Mouse (Mus musculus): ENCODE results near the gene Tpst1.

Tpst1 gene

DNA sequence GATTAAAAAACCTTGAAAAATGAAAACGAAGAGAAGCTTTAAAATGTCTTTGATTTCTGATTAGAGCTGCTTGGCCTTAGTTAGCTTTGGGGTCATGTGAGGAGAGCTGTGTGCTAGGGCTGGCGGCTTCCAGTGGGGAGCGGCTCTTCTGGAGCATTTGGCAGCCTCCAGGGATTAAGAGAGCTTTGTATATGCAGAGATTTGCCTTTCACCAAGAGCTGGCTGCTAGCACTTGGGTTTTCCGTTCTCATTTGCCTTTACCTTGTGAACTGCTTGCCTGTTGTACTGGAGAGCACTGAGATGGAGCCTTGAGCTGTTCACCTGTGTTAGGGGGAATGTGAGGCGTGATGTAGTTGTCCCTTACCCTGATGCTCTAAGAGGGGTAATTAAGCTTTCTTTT, 20.6 kb upstream of the Tpst1 start:
- DNase-seq (ENCODE audit: low spot score in 2 of 2): no peak

DNA sequence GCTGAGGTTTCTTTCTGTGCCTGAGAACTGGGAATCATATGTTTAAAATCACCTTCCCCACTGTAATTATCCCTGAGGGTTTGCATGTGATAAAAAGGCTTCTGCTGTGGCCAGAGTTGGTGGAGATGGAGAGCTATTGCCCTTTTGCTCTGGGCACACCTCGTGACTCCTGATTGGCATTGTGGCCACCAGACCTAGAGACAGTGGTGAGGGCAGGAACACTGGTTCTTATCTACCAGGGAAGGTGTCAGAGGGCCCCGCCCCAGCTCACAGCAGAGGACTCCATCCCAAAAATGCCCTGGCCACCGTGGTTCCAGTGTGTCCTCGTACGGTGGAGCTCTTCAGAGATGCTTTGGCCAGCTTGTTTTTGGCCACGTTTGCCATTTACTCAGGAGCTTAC, 20.2 kb upstream of the Tpst1 start:
- no peak for DNase-seq (ENCODE audit: low spot score in 2 of 2)

DNA sequence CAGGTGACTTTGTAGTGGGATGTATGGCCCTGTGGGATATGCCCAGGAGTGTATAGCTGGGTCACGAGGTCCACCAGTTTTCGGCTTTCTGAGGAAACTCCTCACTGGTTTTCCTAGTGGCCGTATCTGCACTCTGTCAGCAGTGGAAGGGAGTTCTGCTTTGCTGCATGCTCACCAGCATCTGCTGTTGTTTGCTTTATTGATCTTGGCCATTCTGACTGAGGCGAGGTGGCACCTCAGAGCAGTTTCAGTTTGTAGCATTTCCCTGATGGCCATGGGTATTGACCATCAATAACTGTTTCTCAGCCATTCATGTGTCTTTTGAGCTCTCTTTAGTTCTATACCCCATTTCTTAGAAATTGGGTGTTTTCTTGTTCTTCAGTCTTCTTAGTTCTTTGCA, 17.4 kb upstream of the Tpst1 start:
- DNase-seq (ENCODE audit: low spot score in 2 of 2): no peak

DNA sequence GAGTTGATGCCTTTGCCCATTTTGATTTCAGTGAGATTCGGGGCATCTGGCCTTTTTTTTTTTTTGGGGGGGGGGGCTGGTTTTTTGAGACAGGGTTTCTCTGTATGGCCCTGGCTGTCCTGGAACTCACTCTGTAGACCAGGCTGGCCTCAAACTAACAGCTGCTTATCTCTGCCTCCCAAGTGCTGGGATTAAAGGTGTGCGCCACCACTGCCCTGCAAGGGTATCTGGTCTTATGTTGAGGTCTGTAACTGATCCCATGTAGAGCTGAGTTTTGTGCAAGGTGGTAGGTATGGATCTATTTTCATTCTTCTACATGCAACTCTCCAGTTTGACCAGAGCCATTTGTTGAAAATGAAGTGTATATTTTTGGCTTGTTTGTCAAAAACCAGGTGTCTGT, 16.8 kb upstream of the Tpst1 start:
- no peak for DNase-seq (ENCODE audit: low spot score in 2 of 2)

DNA sequence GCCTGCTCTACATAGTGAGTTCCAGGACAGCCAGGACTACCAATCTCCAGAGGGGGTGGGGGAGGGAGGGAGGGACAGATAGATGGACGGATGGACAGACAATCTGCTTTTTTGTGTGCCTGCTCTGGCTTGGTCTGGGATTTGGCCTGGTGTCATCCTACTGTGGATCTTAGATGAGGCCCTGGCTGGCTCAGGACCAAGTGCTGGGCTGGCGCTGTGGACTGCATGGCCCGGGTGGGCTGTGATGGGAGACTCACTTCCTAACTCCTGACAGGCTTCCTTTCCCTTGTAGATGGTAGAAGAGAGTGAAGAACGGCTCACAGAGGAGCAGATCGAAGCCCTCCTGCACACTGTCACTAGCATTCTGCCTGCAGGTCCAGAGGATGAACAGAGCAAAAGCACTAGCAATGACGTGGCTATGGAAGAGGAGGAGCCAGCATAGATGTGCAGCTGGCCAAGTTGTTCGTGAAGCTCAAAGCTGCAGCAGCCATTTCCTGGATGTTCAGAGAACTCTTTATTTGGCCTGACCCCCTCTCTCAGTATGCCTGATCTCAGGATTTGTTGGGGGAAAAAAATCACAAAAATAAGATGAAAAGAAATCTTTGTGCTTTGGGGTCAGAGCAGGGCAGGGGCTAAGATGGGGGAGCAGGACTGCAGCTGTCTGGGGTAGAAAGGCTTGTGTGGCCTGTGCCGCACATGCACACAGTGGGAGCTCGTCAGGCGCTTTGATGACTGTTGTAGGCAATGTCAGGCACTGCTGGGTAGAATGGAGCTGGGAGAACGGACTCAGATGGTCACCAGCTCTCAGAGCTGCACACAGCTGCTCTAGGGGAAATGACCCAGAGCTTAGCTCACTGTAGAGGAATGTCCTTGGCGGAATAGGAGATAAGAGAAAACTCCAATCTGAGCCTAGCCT, 13.5 kb upstream of the Tpst1 start:
- DNase-seq (ENCODE audit: low spot score in 2 of 2): no peak

DNA sequence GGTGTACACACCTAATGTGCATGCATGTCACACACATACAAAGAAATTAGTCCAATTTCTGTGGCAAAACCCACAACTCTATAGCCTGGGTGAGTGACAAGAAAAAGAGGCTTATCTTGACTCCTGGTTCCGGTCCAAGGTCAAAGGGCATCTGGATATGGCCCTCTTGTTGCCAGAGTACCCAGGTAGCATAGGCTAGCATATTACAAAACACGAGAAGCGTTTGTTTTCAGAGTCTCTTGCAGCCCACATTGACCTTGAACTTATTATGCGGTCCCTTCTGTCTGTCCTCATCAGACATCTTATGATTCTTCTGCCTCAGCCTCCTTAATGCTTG, 12.8 kb upstream of the Tpst1 start:
- no peak for DNase-seq (ENCODE audit: low spot score in 2 of 2)

DNA sequence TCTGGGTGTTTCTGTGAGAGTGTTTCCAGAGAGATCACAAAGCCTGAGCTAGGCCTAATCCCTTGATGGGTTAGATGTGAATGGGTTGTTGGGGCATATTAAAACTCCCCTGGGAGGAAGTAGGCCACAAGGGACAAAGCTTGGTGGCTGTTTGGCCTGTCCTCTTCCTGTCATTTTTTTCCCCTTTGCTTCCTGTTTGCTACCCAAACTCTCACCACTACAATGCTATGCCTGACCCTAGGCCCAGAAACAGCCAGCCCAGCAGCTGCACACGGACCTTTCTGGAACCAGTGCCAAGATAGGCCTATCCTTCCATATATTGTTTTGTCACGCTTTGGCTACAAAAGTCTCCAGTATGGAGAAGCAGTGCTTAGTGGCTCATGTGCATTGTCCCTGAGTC, 11.0 kb upstream of the Tpst1 start:
- DNase-seq (ENCODE audit: low spot score in 2 of 2): no peak

DNA sequence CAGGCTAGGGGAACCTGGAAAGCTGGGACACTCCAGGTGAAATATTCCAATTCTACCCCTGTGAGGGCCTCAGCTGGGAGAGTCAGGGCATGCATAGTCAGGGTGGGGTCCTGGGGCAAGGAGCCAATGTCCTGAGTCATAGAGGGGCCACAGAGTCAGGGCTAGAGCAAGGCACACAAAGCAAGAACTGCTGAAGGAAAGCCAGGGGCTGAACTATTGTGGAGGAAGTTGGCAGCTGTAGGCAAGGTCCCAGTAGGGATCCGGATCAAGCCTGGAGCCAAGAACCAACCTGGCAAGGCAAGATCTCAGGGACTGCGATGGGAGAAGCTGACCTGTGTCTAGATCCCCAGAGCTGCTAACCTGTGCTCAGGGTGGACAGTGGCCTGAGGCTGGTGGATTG, 9.4 kb upstream of the Tpst1 start:
- DNase-seq (ENCODE audit: low spot score in 2 of 2): no peak

DNA sequence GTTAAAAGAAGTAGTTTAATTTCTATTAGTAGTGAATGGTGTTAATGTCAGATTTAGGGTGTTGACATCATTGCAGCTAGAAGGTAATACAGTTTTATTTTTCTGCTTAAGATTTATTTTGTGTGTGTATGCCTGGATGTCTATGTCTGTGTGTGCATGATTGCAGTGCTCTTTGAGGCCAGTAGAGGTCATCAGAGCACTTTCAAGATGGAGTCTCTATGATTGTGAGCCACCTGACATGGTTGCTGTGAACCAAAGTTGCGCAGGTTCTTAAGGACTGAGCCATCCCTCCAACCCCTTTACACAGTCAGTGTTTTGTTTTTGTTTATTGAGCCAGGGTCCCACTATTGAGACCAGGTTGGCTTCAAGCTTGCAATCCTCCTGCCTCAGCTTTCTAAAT, 7.5 kb upstream of the Tpst1 start:
- no peak for DNase-seq (ENCODE audit: low spot score in 2 of 2)

DNA sequence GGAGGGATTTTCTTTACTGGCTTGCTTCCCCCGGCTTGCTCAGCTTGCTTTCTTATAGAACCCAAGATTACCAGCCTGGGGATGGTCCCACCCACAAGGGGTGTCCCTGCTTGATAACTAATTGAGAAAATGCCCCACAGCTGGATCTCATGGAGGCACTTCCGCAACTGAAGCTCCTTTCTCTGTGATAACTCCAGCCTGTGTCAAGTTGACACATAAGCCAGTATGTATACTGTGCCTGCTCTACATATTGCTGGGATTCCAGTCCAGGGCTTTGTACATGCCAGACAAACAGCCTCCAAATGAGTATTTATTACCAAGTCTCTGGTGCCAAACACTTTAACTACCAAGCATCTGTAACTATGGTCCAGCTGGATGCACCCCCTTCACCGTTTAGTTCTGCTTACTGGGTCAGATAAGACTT, 5.3 kb upstream of the Tpst1 start:
- DNase-seq (ENCODE audit: low spot score in 2 of 2): no peak

DNA sequence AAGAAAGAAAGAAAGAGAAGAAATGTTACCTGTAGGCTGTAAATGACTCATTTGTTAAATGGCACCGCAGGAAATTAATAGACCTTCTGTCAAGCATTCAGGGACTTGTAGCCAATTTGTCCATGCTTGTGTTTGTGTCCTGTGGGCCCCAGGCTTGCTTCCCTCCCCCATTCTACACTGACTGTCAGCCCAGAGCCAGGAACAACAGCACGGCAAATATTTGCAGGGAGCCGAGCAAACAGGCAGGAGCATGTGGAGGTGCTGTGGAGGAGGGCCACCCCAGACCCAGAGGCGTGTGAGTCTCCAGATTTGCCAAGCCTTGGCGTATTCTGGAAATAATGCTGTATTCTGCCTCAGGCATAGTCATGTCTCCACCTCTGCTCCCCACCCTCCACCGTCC, 1.4 kb downstream of the Tpst1 start:
- no peak for DNase-seq (ENCODE audit: low spot score in 2 of 2)

DNA sequence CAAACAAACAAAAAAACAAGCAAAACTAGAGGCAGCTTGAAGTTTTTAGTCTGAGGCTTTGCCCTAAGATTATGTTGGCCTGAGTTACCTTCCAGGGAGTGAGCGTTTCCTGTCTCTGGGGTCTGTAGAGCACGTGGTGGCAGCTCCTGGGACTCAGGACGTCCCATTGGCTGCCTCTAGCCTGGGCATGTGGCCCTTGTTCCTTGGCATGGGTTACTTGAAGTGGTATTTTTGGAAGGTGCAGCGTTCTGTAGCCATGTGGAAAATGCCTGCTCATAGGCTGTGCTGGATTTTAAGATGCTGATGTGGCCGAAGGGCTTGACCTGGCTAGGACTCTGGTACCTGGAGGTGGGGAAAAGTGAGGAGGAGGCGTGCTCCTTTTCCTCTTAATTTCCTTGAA, 3.3 kb downstream of the Tpst1 start:
- no peak for DNase-seq (ENCODE audit: low spot score in 2 of 2)

DNA sequence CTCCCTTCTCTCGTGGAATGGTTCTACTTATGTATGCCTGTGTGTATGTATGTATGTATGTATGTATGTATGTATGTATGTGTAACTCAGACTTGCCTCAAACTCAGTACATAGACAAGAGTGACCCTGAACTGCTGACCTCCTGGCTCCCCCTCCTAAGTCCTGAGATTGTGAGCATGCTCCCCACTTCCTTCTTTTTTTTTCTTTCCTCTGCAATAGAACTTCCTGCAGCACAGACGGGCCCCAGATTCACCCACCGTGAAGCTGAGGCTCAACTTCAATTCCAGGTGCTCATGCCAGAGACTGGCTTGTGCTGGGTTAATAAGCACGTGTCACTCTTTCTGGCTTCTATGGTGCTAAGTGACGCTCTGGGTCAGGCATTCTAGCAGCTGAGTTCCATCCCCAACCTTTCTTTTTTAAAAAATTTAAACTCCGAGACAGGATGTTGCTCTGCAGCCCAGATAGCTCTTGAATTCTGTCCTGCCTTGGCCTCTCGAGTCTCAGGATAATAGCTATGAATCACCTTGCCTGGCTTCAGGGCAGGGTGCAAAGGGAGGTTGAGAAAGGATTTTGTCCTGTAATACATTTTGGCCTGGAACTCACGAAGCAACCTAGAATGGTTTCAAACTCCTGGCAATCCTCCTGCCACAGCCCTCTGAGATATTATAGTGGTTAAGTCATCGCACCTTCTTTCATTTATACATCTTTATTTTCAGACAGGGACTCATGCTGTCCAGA, 5.1 kb downstream of the Tpst1 start:
- DNase-seq (ENCODE audit: low spot score in 2 of 2): no peak

DNA sequence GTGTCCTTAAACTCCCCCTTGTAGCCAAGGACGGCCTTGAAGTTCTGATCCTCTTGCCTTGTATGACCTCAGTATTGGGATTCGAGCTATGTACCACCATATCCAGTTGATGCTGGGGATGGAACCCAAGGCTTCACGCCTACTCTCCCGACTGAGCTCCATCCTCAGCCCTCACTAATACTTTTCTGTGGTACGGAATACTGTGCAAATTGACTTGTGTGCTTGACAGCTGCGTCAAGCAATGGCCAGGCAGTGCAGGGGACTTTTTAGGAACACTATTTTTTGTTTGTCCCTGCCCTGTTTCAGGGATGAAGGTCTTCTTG, 5.7 kb downstream of the Tpst1 start:
- no peak for DNase-seq (ENCODE audit: low spot score in 2 of 2)

DNA sequence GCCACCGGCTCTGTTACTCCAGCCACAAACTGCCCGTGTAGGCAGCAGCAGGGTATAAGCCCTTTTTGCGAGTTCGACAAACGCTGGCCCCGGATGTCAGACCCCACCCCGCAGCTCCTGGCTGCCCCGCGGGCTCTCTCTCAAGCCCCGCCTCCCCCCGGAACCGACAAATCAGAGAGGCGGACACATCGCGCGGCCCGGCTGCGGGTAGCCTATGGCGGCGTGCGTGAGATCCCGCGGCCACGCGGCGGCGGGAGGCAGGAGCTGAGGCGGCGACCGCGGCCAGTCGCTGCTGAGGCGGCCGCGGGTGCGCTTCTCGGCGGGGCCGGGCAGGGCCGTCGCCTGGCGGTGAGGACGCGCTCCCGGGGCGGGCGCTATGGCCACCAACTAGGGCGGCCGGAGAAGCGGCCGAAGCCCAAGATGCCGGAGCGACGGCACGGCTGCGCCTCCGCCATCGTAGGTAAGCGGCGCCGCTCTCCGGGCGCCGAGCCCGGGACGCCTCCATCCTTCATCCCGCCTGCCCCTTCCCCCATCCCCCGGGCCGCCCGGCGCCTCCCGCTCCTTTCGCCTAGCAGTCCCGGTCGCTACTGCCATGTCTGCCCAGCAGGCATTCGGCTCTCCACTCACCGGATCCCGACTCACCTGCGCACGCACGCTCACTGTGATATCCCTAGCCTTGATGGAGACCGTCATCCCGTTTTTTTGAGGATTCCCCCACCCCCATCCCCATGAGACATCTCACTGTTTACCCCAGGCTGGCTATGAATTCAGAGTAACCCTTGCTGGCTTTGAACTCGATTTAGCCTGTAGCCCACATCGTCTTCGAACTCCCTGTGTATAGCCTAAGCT, 6.3 kb downstream of the Tpst1 start:
- DNase-seq (ENCODE audit: low spot score in 2 of 2): peak; percentile 86 to 94

DNA sequence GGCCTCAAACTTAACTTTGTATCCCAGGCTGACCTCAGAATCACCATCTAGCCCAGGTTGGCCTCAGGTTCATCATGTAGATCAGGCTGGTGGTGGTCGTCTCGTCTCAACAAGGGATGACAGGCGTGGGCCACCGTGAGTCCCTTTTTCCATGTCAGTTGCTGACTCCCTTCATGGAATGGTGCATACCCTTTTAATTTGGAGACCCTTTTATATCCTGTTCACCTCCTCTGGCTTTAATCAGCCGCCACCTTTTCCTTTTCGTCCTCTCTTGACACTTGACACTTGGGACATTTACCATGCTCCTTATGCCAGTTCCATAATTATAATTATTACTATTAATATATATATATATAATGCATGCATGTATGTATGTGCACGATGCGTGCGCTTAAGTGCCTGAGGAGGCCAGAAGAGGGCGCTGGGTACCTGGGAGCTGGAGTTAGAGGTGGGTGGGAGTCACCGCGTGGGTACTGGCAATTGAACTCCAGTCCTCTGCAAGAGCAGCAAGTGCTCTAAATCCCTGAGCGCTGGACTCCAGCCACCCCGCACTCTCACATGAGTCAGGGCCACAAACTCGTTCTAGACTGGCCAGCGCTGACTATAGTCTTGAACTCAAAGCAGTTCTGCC, 7.0 kb downstream of the Tpst1 start:
- no peak for DNase-seq (ENCODE audit: low spot score in 2 of 2)

DNA sequence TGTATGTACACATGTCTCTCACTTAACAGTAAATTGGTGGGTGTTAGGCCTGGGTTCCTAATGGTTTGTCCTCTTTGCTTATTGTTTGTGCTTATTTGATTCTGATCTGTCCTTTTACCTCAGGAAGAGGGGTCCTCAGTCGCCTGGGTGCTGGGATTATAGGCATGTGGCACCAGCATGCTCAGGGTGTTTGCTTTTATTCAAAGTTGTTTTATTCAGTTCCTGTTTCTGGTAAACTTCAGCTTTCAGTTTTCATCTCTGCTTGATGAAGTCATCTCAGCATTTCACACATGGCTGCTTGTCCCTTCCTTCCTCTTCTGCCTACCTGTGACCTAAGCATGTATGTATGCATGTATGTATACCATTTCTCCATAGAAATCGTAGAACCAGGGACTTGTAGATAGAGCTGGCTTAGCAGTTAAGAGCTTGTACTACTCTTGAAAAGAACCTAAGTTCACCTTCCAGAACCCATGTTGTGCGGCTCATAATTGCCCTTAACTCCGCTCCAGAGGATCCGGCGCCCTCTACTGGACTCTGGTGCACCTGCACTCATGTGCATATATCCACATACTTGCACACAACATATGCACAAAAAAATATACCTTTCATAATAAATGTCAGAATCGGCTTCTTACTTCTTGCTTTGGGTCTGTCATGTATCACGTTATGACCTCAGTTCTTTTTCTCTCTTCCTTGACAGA, 8.2 kb downstream of the Tpst1 start:
- DNase-seq (ENCODE audit: low spot score in 2 of 2): no peak

DNA sequence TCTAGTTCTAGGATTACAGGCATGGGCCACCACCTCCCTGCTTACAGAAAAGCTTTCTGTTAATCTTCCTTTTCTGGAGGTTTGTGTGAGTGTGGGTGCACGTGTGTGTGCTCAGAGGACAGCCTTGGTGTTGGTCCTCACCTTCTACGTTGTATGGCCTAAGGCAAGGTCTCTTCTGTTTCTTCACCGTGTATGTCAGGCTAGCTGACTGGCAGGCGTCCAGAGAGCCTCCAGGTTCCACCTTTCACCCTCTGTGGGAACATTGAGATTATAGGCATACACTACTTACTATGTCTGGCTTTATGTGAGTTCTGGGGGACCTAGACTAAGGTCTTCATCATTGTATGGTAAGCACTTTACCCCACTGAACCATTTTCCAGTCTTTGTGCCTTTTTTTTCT, 9.3 kb downstream of the Tpst1 start:
- DNase-seq (ENCODE audit: low spot score in 2 of 2): no peak

DNA sequence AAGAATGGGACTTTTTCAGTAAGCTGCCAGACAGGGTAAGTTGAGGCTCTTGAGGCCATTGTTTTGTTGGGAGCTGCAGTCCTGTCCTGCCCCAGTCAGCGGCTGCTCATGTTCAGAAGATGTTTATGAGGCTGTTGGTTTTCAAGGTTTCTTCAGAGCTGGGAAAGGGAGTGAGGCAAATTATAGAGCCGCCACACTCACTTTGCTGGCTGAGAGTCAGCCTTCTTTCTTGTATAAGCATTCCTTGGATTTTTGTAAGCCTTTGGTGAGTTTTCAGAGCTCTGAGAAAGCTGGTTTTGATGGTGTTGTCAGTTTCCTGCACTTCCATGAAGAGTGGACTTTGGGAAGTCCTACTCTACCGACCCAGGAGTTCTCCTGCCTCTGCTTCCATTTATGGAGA, 11.1 kb downstream of the Tpst1 start:
- DNase-seq (ENCODE audit: low spot score in 2 of 2): no peak

DNA sequence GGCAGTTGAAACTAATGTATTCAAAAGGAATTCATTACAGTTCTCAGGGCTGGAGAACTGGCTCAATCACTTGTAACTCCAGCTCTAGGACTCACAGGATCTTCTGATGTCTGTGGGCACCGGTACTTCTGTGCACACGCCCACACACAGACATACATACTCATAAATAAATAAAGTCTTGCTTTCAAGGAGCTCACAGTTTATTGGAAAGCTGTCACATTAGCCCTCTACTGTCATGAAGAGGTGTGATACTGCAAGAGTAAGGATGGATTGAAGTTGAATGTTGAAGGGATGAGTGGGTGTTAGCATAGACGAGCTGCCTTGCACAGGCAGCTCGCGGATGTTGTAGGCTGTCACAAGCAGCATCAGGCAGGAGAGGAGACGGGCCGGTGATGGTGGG, 14.9 kb downstream of the Tpst1 start:
- no peak for DNase-seq (ENCODE audit: low spot score in 2 of 2)

DNA sequence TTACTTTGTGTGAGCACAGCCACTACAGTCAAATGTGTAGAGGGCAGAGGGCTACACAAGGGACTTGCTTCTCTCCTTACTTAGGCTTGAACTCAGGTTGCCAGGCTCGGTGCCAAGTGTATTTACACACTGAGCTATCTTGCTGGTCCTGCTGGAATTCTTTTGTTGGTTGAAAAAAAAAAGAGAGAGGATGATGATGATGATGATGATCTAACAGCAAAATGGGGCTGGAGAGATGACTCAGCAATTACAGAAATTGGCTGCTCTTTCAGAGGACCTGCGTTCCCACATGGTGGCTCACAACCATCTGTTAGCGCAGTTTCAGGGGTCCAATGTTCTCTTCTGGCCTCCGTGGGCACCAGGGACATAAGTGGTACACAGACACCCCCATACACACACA, 15.5 kb downstream of the Tpst1 start:
- no peak for DNase-seq (ENCODE audit: low spot score in 2 of 2)

DNA sequence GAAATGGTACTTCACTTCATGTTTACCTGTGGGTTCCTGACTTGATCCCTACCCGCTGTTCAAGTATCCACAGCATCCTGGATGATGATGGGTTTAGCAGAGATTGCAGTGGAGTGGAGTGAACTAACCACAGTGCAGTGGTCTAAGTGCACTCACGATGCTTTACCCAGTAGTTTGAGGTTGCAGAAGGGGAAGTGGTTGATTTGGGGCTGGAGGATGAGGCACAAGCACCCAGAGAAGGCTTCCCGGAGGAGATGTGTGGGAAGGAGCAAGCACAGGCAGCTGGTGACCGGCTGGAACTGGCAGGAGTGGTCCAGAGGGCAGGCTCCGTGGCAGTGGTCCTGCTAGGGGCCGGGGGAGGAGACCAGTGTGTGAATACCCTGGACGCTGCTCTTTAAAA, 16.1 kb downstream of the Tpst1 start:
- no peak for DNase-seq (ENCODE audit: low spot score in 2 of 2)
